Mouse (Mus musculus) common myeloid progenitor, adult 5-6 weeks (primary cell): ENCODE results near the gene Ube2c. TPM values are rescaled to one million over a fixed set of nuclear protein-coding genes. Genes with fewer than 3 reads are reported as not detected.

Source experiments
- ATAC-seq: replicated peaks from 2 replicates; pipeline ENCODE4 v1.8.0; 2016; ENCODE audit warnings: low read depth, mild to moderate bottlenecking, moderate TSS enrichment, inconsistent platforms; ENCODE audit not compliant: poor library complexity, severe bottlenecking
- total RNA-seq: library from RNA; stranded (forward); fragments of 200-1000, 187-1606 nt; gene quantifications from 2 replicates; pipeline ENCODE4 v1.2.3, GENCODE M21; 2017

Gene Ube2c
- total RNA-seq, result 153 and 159 TPM in 2 replicates

DNA sequence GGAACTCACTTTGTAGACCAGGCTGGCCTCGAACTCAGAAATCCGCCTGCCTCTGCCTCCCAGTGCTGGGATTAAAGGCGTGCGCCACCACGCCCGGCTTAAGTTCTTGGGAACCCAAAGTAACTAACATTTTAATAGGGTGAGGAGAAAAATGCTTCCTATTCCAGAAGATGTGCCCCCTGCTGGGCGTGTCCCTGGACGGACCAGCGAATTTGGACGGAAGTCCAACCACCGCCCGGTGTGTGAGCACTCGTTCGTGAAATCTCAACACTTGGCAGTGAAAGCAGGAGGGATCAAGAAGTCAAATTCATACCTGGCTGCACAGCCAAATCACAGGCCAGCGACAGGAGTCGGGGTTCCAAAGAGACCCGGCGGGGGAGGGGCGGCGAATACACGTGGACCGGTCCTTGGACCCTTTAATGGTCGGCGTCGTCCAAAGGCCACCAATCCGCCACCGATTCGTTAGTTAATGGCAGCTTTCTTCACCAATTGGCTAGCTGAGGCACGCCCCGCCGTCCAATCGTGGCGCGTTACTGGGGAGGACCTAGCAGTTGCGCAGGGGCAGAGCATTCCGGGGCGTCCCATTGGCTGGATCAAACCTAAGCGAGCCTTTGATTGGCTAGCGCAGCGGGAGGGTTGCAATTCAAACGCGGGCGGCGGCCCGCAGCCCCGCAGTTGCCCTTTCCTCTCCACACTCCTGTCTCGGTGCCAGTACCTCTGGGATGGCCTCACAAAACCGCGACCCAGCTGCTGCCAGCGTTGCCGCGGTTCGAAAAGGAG lies at the start of gene Ube2c:
Gene Ube2c, plus strand, starts transcription at position 641 of the 780 bp plus-strand sequence.
- ATAC-seq, result peak; percentile 99

DNA sequence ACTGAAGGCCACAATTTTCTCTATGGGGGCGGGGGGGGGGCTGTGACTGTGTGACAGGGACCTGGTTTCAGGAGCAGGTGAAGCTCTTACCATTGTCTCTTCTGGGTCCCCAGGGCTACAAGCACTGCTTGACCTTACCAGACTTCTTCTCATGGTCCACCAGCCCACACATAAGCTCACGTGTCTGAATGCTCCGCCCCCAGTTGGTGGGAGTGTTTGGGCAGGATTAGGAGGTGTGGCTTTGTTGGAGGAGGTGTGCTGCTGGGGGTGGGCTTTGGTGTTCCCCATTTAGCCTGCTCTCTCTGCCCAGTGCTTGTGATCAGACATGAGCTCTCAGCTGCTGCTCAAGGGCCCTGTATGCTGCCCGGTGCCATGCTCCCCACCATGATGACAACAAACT lies 46.4 kb upstream of the Ube2c start:
- ATAC-seq, result no peak

DNA sequence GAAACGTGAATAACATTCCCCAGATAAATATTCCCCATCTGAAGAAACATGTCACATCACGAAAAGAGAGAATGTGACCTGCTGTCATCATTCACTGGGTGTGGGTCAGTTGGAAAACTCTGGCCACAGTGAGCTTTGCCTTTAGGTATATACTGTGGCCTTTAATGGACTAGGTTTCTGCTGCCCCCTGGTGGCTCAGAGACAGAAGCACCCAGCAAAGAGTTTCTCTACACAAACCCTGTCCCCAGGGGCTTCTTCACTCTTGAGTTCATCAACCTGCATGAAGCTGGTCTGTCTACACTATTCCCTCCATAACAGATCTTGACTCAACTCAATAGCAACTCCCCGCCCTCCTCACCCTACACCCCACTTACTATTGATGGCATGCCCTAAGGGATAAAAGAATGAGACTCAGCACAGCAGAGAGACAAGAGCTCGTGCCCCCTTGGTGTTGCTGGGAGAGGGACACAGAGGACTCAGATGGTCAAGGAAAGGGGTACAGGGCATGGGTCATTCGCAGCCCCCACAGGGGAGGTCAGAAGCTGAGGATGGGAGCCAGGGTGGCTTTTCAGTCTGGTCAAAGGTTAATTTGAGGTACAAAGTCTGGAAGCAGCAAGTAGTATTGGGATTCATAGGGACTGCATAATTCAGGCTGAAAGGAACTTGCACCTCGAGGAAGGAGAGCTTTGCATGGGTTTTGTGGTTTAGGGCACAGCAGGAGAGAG lies 43.6 kb upstream of the Ube2c start:
- peak; percentile 72; the same call in 1 of the 2 replicates for ATAC-seq

DNA sequence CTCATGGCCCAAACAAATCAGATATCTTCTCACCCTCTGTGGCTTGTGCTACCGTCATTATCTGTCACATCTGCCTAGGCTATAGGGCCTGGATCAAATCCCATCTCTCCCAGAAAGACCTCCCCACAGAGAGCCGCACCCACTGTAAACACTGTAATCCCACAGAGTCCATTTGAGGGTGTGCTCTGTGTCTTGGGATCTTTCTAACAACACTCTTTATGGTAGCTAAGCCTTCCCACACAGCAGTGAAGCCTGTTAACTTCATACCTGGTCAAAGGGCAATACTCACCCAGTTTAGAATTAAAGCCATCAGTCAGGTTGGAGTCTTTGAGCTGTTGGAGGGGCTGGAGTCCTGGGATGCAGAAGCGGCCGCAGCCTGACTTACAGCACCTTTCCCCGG lies 38.0 kb upstream of the Ube2c start:
- ATAC-seq, result no peak

DNA sequence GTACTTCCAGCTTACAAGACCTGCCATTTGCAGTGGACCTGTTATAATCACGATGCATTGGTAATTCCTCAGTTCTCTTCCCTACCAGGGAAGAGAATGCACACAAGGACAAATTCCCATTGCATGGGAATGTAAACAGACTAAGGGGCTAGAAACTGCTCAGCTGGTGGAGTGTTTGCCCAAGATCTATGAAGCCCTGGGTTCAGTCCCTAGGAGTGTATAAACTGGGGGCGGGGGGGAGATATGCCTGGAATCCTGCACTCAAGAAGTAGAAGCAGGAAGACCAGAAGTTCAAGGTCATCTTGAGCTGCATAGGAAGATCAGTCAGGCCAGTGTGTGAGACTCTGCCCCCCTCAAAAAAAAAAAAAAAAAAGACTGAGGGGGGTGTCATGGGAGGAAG lies 36.4 kb upstream of the Ube2c start:
- ATAC-seq, result no peak

DNA sequence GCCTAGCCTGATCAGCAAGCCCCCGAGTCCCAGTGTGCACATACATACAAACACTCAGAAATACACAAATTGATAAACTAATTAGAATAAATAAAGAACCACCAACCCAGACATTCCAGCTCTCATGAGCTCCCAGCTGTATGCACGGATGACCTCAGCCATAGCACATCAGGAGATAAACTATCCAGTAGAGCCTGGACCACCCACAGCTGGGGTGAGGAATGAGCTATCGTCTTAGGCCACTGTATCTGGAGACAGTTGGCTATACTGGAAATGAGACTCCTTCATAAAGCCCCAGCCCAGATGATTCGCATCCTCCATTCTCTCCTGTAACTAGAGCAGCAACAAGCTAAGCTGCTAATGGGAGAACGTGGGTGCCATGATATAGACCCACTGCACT lies 34.9 kb upstream of the Ube2c start:
- ATAC-seq, result no peak

DNA sequence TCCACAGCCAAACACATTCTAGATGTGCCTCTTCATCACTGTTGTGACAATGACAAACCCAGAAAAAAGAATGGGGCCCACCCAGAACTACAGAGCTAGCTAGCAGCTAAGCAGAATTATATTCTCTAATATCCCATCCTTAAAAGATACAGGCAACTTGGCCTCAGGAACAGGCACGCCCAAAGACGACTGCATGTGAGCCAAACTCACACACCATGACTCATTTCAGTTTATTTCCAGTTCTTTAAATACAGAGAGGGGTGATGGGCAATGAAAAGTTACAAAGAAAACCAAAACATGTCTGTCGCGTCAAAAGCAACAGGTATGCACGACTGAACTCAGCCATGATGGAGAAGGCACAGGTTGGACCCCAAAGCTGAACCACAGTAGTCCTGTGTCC lies 34.3 kb upstream of the Ube2c start:
- ATAC-seq, result no peak

DNA sequence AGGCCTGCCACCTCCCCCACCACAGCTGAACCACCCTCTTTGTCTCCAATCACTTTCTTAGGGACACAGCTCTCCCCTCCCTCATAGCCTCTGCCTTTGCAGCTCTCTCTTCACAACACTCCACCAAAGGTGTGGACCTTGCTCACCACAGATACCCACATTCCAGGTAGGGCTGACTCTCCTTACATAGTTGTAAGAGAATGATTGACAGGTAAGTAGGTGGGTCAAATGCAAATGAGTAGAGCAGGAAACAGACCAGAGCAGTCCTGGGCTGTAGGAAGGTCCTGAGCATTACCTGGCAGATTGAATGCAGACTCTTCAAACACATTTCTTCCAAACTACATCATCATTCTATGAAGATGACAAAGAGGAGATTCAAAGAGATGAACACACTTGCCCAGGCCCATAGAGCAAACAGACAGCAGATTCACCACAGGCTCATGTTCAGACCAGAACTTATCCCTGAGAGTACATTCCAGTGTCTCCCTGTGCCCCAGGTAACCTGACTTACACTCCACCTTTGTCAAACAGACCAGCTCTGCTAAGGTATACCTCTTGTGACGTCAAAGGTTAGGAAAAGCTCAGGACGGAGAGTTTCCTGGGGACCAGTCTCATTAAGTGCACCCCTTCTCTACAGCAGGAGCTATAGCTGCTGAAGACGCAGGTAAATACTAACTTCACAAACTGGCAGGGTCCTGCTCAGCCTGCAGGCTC lies 32.2 kb upstream of the Ube2c start:
- ATAC-seq, result no peak

DNA sequence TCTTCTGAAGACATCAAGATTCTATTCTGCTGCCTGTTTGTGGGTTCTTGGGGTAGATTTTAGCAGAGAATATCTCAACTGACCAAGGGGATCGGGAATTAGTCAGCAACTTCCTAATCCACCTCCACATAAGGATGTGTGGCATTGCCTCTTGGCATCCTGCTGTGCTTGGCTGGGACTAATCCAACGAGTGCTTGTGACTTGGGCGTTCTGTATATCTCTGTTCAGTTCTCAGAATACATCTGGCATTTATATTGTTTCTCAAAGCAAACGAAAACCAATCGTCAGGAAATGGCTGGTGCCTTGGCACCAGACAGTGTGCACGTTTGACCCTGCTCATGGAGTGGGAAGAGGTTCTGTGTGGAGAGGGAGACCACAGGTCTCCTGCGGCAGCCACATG lies 29.8 kb upstream of the Ube2c start:
- no peak for ATAC-seq

DNA sequence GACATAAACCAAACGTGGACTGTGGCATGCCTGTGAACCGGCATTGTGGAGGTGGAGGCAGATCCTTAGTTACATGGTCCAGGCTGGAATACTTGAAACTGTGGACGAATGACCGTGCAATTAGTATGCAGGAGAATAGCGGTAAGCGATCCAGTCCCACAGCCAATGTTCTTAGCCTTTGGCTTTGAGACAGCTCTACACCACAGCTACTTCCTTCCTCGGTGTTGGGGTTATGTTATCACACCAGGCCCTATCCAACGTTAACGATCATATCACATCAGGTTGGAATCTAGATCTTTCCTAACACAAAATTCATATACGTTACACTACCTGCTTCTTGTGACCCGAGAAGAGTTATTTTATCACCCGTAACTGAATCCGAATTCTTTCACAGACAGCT lies 24.7 kb upstream of the Ube2c start:
- ATAC-seq, result peak; percentile 58

DNA sequence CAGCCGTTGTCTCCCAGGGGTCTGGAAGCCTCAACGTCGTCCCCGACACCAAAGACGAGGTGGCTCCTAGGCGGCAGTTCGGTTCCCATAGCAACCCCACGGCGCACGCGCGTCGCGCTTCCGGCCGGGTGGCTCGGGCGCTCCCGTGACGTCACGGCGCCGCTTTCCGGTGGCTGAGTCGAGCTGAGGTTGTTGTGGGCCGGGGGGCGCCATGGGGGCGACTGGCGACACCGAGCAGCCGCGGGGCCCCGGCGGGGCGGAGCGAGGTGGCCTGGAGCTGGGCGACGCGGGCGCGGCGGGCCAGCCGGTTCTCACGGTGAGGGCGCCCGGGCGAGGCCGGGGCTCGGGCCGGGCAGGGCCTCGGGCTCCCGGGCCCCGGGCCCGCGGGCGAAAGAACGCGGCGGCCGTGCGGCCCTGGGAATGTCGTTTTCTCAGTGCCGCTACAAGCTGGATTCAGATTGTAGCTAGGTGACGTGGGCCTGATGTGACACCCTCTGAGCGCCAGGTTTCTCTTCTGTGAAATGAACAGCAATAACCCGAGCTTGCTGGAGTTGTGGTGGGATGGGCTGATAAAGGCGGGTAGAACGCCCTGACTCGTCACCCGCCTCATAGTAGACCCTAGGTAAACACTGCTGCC lies 23.7 kb upstream of the Ube2c start, which contains the start of the genes Wfdc3 and Dnttip1:
Gene Wfdc3, minus strand, starts transcription at position 89 of the 637 bp plus-strand sequence.
Gene Dnttip1, plus strand, starts transcription at position 141 of the 637 bp plus-strand sequence.
- peak; percentile 82 for ATAC-seq

DNA sequence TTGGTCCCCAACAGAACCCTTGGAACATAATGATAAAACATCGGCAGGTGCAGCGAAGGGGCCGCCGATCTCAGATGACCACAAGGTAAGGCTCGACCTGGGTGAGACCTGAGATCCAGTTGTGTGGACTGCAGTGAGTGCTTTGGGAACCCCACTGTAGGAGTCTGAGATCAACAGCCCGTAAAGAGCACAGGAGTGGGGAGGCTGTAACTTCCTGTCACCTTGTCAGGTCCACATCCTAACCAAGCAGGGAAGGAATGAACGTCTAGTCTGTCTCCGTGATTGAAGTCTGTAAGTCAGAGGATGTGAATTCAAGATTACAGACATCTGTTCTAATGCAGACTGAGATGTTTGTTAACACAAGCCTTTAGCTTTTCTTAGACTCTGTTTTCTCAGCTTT lies 23.0 kb upstream of the Ube2c start:
- 0 out of 2 replicates have a peak, but pooled peaks have one; percentile 7 for ATAC-seq

DNA sequence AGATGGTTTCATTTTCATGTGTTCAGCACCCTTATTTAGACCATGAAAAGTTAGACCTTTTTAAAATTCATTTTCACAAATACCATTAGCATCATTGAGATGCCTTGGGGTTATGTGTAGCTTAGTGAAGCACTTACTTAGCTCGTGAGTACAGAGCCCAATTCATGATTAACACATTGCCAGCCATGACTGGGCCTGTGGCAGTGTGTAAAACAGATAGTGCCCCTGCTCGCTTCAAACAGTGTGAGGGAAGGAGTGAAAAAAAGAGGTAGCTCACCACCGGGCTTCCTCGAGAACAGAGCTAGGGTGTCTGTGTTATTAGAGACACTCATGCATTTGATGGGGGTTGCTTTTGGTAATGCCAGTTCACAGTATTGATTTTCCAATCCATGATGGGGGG lies 21.5 kb upstream of the Ube2c start:
- ATAC-seq, result no peak

DNA sequence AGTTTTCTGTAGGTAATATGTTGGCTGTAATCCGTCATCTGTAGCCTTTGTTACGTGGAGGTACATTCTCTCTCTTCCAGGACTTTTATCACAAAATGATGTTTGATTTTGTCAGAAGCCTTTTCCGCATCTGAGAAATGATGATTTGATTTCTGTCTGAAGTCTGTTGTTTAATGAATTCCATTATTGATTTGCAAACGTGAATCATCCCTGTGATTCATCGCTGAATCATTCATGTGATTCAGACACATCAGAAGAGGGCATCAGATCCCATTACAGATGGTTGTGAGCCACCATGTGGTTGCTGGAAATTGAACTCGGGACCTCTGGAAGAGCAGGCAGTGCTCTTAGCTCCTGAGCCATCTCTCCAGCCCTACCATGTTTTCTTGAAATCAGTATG lies 20.7 kb upstream of the Ube2c start:
- no peak for ATAC-seq

DNA sequence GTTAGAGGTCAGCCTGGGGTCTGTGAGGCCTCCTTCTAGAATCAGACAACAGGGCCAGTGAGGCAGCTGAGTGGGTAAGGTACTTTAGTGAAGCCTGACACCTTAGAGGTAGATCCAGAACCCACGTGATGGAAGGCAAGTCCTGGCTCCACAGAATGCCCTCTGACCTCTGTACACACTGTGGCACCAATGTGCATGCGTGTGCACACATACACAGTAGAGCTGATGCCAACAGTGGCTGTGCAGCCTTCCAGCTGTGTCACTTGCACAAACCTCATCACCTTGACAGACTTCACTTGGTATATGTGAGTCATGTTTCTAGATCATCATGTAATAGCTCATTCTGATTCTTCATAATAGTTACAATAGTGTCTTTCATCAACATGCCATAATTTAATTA lies 17.2 kb upstream of the Ube2c start:
- ATAC-seq, result no peak

DNA sequence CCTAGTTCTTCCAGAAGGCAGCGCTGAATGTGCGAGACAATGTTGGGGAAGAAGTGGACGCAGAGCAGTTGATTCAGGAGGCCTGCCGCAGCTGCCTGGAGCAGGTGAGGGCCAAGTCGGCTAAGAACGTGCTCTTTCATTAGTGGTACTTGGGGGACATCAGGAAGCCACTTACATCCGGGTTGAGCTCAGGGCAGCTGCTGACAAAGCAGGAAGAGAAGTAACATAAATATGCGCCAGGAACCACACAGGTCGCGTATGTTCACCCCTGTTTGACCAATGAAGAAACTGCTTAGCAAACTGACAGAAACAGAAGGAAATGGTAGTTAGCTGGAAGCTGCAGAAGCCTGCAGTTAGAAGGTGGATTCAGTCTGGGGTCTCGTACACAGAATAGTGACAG lies 15.6 kb upstream of the Ube2c start:
- peak; percentile 47; the same call in 1 of the 2 replicates for ATAC-seq

DNA sequence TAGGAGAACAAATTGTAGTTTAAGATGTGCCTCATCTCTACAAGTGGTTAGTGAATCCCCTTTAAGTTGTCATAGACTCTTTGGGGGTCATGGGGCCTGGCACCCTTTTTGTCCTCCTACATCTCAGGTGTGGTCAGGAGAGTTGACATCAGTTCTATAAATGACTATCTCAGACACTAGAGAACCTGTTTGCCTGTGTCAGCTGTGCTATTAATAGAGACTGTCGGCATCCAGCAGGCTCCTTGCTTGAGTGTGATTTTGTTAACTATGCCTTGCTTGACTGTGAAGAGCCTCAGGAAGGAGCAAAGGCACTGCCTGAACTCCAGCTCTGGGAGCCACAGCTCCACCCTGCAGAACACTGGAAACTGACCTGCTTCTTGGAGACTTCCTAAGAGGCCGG lies 14.9 kb upstream of the Ube2c start:
- no peak for ATAC-seq

DNA sequence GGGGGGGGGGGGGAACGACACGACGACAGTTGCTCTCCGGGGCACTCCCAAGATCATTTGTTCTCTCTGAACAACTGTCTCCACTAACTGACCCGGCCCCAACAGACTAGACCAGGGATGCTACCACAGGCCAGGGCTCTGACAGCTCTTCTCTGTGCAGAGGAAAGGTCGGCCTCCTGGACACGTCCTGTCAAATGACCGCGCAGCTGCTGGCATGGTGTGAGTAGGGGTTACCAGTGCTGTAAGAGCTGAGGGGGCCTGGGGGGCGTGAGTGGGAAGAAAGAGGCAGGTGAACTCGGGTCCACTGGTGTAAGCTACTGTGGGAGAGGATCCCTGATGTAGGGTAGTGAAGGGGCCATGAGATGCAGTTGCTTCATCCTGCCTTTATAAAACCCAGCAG lies 11.9 kb upstream of the Ube2c start:
- ATAC-seq, result no peak

DNA sequence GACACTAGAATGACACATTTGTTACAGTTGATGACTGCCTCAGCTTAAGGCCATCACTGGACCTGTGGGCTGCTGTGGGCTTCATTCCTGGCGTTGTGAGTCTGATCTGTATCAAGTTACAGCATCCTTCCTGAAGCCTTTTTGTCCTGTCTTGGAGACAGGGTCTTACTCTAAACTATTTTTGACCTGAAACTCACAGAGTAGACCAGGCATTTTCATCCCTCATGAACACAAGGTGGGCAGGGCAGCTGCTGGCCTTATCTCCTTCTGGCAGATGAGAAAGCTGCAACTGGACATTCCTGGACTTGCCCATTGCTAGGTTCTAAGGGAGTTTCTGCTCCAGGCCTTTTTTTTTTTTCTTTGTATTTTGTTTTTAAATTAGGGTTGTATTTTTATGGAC lies 11.0 kb upstream of the Ube2c start:
- no peak for ATAC-seq

DNA sequence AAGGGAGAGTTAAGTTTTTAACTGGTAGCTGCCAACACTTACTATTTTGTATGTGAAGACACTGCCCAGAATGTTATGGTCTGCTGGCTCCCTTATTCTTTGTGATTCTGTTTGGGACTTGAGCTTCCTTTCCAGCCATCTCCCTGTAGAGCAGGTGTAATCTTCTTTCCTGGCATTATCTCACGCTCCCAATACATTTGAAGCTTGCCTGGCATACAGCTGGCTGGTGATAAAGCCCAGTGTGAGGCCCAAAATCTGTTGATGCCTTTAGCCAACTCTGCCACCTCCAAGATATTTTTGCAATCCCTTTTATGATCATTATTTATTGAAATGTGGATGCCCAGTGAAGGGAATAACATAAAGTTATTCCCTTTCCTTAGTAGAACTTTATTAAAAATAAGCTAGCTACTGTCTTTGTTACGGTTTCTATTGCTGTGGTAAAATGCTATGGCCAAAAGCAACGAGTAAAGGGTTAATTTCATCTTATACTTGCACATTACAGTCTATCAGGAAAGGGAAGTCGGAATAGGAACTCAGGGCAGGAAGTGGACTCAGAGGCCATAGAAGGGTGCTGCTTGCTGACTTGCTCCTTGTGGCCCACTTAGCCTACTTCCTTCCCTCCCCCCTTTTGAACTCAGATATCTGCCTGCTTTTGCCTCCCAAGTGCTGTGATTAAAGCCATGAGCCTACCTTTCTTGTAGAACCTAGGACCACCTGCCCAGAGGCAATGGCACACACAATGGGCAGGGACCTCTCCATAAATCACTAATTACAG lies 9.5 kb upstream of the Ube2c start:
- ATAC-seq, result no peak
